16 mouse cellular contexts compared by ENCODE assay signal in genomic region chr4:55442098-55442497, GRCm38 (mm10).
DNase-seq lines count a peak whose midpoint lies in the region; ATAC-seq and TF ChIP-seq lines count a peak whose summit lies in the region.
"Had no signal": no experiment of that assay in that cellular context is flagged by ENCODE, and none has a peak within 500 bp of the region (broad histone marks: within the 10 kb centered on the region; RNA-seq: fewer than 3 reads in every experiment).

No protein-coding gene starts in this region.

- 75% methylated on average over 13 of the region's 13 CpGs for WGBS in cerebellum, adult 2 months

- H3K27me3 ChIP-seq in cerebellum, adult 2 months (ENCODE audit: control insufficient read depth, insufficient read depth, low read length) = no peaks in the 10 kb centered on the region
- H3K27me3 ChIP-seq: kidney, embryonic 15.5 days; neural tube, embryonic 13.5 days had no signal

- no peak for TF ChIP-seq POLR2A in cerebellum, adult 2 months (IDR thresholded peaks at IDR 0.05; ENCODE audit: borderline replicate concordance, insufficient read depth, low read length)

- TF ChIP-seq CTCF in cerebellum, adult 2 months (IDR thresholded peaks at IDR 0.05; ENCODE audit: borderline replicate concordance, insufficient read depth, low read depth, low read length) = no peak

- peak; percentile 49 to 57 for DNase-seq in right cerebral cortex, adult 2 months (ENCODE audit: low spot score in 2 of 2)
- no peak for DNase-seq in right cerebral cortex, postnatal 4 days
- DNase-seq in left cerebral cortex, postnatal 36 days (ENCODE audit: low spot score in 2 of 2) = peak; percentile 13 to 28
- no peak for DNase-seq in ovary, adult 18-20 months (ENCODE audit: low spot score)
- DNase-seq in cerebellum, adult 2 months = no peak
- DNase-seq: adrenal gland, postnatal 14 days; cerebellum, adult 18-20 months; lung, adult 2 months; lung, postnatal 36 days had no signal

- no peak overlapping the region for H3K27ac ChIP-seq in cerebellum, adult 2 months (ENCODE audit: insufficient read depth, low read length)
- H3K27ac ChIP-seq: kidney, embryonic 15.5 days; neural tube, embryonic 13.5 days had no signal

- no peaks in the 10 kb centered on the region for H3K4me1 ChIP-seq in cerebellum, adult 2 months (ENCODE audit: control insufficient read depth, insufficient read depth, low read length)
- H3K4me1 ChIP-seq: kidney, embryonic 15.5 days; neural tube, embryonic 13.5 days had no signal

- intact Hi-C loops in left cerebral cortex, postnatal 36 days (cut with DNase I) = no loop called here

- no peak overlapping the region for H3K4me3 ChIP-seq in cerebellum, adult 2 months (replicated peaks; ENCODE audit: insufficient read depth, low read depth, low read length)
- H3K4me3 ChIP-seq: erythroblast, embryonic 14.5 days; kidney, embryonic 15.5 days; neural tube, embryonic 13.5 days had no signal

- peak; percentile 64 for ATAC-seq in activated CD4-positive, CD25-positive, alpha-beta regulatory T cell, adult 4 months
- no peak for ATAC-seq in cerebellum, adult (ENCODE audit: insufficient number of reproducible peaks, low FRiP score, low TSS enrichment)
- ATAC-seq: forebrain, embryonic 14.5 days; intestine, embryonic 16.5 days had no signal

Comparison
In these comparisons a context has a peak if more than half of its experiments do, and no peak if none do; other contexts are left out.
1. DNase-seq: peak in right cerebral cortex, adult 2 months (2 of 2) and left cerebral cortex, postnatal 36 days (2 of 2); none in right cerebral cortex, postnatal 4 days (single experiment), ovary, adult 18-20 months (single experiment) and cerebellum, adult 2 months (0 of 2).